Mouse (Mus musculus) adrenal gland, postnatal 4 days (tissue): ENCODE data around the gene Prm1. TPM values are rescaled to one million over a fixed set of nuclear protein-coding genes. Genes with fewer than 3 reads are reported as not detected.
"Not testable (repeated sequence)": the region's sequence is repeated elsewhere in the genome, so short reads cannot be mapped to it uniquely, and the experiment has no call there.

ENCODE experiments used
- DNase-seq, 2 experiments: peaks; one replicate each; pipeline ENCODE4 v3.0.0; 2021 to 2022; ENCODE audit warnings: low spot score in 2 of 2, mixed read lengths in 2 of 2
- total RNA-seq, 2 experiments: library from RNA; stranded (reverse); gene quantifications; 2 replicates each; pipeline ENCODE4 v1.2.3; 2021

Prm1 gene
- total RNA-seq, 2 experiments from 2014 or later: not detected

DNA sequence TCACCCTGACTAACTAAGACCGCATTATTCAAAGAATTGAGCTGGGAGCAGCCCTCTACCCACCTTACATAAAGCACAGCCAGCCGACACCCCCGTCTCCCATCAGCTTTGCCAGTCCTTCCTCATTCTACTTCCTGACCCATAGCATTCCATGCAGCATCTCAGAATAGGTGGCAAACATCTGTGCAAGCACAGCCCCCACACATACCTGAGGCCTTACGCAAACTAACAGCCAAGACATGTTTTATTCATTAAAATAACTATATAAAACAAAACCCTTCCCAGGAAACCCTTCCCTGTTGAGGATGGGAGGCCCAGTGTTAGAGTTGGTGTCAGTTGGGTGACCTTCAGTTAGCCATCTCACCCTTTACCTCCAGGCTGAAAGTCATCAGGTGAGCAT lies 20.2 kb upstream of the Prm1 start:
- no peak for DNase-seq

GRCm38 (mm10) chr16:10824536-10824935 lies 18.9 kb upstream of the Prm1 start:
- DNase-seq: no peak

DNA sequence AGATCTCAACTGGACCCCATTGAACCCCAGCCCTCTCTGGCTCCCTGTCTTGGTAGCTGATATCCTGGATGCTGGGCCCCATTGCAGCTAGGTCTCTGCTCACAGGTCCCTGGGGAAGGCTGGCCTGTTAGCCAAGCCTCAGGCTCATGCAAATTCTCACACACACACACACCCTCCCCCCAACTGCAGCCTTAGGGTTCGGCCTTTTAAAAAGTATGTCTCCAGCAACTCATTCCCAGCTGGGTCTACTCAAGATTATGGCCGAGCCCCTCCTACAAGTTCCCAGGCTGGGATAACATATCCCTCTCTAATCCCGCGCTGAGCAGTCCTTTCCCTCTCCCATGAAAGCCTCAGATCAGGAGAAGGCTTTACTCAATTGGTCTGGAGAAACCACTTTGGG lies 15.7 kb upstream of the Prm1 start:
- DNase-seq: no peak

DNA sequence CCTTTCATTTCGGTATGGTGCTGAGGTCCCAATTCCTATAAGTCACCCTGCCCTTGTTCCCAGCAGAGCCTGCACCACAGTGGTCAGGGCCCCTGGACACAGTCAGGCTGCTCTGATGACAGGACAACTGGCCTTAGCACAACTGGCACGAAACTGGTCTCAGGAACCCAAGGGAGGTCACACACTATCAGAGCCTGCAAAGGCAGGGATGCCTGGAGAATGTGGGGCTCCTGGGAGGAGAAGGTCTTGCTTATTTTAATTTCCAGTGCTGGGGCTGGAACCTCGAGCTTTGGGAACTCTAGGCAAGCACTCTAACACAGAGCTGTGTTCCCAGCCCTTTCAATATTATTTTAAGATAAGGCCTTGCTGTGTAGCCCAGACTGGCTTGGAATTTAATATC lies 14.3 kb upstream of the Prm1 start:
- no peak for DNase-seq

- DNase-seq: no peak
Observed at GRCm38 (mm10) chr16:10818579-10819135, 13.0 kb upstream of the Prm1 start.

GRCm38 (mm10) chr16:10814864-10815263 lies 9.2 kb upstream of the Prm1 start:
- peak in 1 of 2 experiments; percentile 17 for DNase-seq

DNA sequence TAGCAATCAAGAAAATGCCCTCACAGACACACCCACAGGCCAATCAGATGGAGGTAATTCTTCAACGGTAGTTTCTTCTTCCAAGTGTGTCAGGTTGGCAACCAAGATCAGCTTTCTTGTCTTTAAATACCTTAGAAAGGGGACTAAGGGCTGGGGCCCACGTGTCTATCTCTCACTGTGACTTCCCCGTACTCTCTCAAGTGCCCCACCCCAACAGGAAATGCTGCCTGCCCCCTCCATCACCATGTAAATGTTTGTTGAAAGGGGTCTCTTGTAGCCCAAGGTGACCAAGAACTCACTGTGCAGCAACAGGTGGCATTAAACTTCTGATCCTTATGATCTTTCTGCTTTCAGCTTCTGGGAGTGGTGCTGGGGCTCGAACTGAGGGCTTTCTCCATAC lies 8.1 kb upstream of the Prm1 start:
- DNase-seq: no peak

GRCm38 (mm10) chr16:10812865-10813371 lies 7.3 kb upstream of the Prm1 start, which contains the start of gene Gm11172:
Gene Gm11172, plus strand, starts transcription at chr16:10812915.
- DNase-seq: no peak

GRCm38 (mm10) chr16:10810376-10810775 lies 4.7 kb upstream of the Prm1 start:
- no peak for DNase-seq

- DNase-seq: not testable (repeated sequence)
Observed at GRCm38 (mm10) chr16:10802420-10802819, 3.2 kb downstream of the Prm1 start.

DNA sequence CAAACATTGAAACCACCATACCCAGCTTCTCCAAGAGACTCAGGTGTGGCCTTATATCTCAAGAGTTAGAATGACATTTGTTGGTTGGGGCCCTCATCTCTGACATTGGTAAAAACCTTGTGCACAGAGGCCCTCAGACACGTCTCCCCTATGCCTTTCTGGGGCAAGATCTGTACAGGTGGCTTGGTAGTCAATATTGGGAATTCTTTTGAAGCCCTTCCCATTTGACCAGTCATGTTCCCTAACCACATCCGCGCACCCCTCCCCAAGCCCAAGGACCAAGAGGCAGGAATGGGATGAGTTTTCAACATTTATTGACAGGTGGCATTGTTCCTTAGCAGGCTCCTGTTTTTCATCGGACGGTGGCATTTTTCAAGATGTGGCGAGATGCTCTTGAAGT lies 9.6 kb downstream of the Prm1 start, which contains the start of gene Prm2:
Gene Prm2, minus strand, starts transcription at position 101 of the 400 bp plus-strand sequence.
- DNase-seq: no peak

DNA sequence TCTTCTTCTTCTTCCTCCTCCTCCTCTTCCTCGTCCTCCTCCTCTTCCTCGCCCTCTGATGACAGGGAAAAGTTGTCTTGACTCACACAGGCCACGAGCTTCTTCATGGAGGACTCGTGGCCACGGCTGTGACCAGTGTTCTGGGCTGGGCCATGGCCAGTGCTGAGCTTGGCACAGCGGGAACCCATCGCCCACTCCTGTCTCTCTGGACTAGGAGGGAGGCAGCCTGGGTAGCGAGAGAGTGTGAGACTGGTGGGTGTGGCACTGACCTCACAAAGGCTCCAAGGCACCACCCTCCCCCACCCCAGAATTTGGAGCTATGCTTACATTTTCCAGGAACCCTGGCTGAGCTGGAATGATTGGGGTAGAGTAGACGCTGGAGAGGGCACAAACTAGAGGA lies 14.9 kb downstream of the Prm1 start, which contains the start of gene Prm3:
Gene Prm3, minus strand, starts transcription at position 213 of the 400 bp plus-strand sequence.
- no peak for DNase-seq

DNA sequence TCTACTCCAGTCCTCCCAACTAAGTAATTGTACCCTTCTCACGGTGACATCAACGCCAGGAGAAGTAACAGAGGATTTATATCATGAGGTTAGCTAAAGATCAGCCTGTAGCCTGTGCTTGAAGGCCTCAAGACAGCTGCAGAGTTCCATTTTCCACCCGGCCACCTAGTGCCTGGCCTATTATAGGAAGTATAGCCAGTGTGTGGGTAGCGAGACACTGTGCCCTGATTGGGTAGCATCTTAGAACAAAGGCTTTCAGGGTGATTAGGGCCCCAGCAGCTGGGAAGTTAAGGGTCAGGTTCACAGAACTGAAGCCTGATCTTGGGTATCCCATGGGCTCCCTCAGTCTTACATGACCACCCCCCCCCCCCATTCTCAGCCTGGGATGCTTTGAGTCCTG lies 16.8 kb downstream of the Prm1 start:
- no peak for DNase-seq

DNA sequence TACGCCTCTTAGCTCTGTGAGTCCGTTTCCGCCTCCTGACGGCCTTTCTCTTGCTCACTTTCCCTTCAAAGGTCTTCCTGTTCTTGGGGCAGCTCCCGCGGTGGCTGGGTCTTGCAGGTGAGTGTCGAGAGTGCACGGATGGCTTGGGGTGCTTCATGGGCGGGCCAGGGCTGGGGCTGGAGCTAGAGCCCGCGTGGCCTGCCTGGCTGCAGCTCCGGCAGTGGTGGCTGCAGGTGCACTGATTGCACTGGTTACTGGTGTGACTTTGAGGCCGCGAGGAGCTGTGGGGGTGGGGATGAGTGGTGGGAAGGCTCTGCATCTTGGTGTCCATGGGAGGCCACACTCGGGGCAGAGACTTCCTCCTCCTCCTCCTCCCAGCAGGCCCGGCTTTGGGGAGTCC lies 17.4 kb downstream of the Prm1 start, which contains the start of gene Tnp2:
Gene Tnp2, minus strand, starts transcription at position 390 of the 400 bp plus-strand sequence.
- no peak for DNase-seq

DNA sequence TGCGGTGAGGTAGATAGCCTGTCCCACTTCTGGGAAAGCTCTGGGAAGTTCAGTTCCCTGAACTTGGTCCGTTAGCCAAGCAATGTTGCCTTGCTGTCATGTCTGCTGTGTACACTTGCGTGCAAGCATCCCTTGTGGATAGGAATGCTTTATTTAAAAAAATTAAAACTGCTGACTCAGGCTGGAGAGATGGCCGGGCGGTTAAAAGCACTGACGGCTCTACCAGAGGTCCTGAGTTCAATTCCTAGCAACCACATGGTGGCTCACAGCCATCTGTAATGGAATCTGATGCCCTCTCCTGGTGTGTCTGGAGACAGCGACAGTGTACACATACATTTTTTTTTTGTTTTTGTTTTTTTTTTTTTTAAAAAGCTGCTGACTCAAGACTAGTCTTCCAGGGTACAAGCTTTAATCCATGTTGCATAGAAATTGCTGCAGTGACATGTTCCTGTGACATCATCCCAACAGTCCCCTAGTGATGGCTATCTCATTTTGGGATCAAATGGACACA lies 18.0 kb downstream of the Prm1 start:
- DNase-seq: no peak

DNA sequence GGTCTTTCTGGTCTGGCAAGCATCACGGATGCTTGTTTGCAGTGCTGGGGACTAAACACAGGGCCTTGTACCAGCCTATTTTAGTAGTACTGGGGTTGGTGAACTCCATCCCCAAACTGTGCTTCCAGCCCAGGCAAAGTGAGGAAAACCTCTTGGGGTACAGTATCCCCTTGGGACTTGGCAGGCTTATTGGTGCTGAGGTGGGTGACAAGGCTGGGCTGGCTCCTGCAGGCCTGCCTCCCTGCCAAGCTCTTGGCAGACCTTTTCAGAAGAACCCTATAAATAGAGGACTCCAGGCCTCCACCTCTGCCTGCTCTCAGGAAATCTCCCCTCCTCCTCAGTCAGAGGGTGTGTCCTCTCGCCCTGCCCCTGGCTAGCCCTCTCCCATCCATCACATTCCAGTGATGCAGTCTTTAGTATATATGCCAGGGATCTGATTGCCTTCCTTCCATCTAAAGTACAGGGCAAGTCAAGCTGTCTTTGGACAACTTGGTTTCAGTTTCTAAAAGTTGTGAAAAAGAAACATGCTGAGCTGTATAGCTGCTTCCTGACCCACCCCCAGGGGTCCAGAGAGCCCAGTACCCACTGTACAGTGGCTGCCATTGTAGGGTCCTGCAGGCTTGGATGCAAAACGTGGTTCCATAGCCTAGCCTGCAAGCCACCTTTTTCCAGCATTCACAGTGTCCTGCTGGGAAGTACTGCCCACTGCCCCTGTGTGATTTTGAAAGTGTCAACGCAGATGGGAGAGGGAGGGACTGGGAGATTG lies 18.7 kb downstream of the Prm1 start:
- DNase-seq: no peak

- peak; percentile 41 to 61 for DNase-seq
Observed at GRCm38 (mm10) chr16:10786288-10786687, 19.4 kb downstream of the Prm1 start.

DNA sequence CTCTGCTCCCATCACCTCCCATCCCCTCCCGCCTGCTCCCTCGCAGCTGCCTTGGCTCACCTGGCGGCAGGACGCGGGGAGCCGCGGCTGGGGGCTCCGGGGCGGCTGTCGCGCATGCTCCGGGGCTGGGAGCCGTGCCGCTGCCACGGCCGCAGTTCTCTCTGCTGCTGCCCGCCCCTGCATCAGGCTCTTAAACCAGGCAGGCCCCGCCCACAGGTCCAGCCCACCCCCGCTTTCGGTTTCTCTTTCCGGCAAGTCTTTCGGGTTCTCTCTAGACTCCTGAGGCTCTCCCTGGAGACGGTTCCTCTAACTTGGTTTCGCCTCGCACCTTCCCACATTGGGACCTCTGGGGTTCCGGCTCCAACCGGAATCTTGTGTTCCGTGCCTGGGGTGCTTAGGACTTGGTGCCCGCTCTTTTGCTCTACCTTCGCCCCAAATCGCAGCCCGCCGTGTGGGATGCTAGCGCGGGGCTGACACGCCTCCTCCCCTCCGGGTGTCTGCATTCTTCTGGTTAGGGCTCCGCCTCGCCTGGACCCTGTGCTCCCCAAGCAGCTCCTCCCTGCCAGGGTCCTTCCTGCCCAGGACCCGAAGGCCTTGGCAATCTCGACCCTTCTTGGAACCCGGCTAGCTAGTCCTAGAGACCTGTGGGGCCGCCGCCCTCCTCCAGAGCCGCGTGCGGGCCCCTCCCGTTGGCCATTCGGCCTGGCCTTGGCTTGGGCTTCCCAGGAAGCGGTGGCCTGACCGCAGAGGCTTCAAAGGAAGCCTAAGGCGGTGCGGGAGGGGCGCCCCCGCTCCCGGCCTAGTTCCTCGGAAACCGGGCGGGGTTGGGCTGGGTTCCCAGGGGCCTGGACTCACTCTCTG lies 20.0 kb downstream of the Prm1 start, which contains the start of gene Socs1:
Gene Socs1, minus strand, starts transcription at position 166 of the 861 bp plus-strand sequence.
- peak; percentile 76 to 80 for DNase-seq

- peak; percentile 93 to 95 for DNase-seq
Observed at GRCm38 (mm10) chr16:10784793-10785370, 20.8 kb downstream of the Prm1 start.

- DNase-seq: no peak
Observed at GRCm38 (mm10) chr16:10783883-10784792, 21.5 kb downstream of the Prm1 start.
